Mouse (Mus musculus) ES-E14 (cell line): ENCODE measurements around the gene Bpifa3. TPM values are rescaled to one million over a fixed set of nuclear protein-coding genes. Genes with fewer than 3 reads are reported as not detected.

Experiments
- DNase-seq: peaks from one replicate; pipeline ENCODE4 v3.0.0-alpha.2; 2013; ENCODE audit warnings: low read depth, low spot score
- H3K27ac ChIP-seq: 2 replicates; pipeline ENCODE4 v1.5.1; 2012; ENCODE audit warnings: low read depth, mild to moderate bottlenecking, low read length, moderate library complexity, mixed read lengths; ENCODE audit not compliant: poor library complexity, insufficient read depth, severe bottlenecking
- H3K36me3 ChIP-seq: 2 replicates; pipeline ENCODE4 v1.6.1; 2012; ENCODE audit warnings: mild to moderate bottlenecking, low read length, moderate library complexity, mixed read lengths; ENCODE audit not compliant: control insufficient read depth, poor library complexity, insufficient read depth, severe bottlenecking
- H3K4me1 ChIP-seq, 2 experiments: fragments of 150-350 bp in 1 of 2; sonication (generic) in 1 of 2; 2 replicates each; pipeline ENCODE4 v1.6.1; 2012; ENCODE audit warnings: low read length in 2 of 2, mild to moderate bottlenecking in 1 of 2, mixed read lengths in 1 of 2; ENCODE audit not compliant: control insufficient read depth in 2 of 2, insufficient read depth in 2 of 2, poor library complexity in 1 of 2
- H3K4me3 ChIP-seq, 2 experiments: fragments of 150-350 bp in 1 of 2; sonication (generic) in 1 of 2; 2 replicates each; pipeline ENCODE4 v1.5.1; 2012; ENCODE audit warnings: low read length in 2 of 2, low read depth in 1 of 2, mild to moderate bottlenecking in 1 of 2, mixed read lengths in 1 of 2; ENCODE audit not compliant: insufficient read depth in 1 of 2, poor library complexity in 1 of 2, severe bottlenecking in 1 of 2
- H3K9ac ChIP-seq: 2 replicates; pipeline ENCODE4 v1.6.1; 2012; ENCODE audit warnings: low read depth, mild to moderate bottlenecking, low read length, mixed read lengths; ENCODE audit not compliant: poor library complexity, insufficient read depth, severe bottlenecking
- H3K9me3 ChIP-seq: fragments of 150-350 bp; sonication (generic); 2 replicates; pipeline ENCODE4 v1.6.1; 2012; ENCODE audit warnings: low read depth, mild to moderate bottlenecking, low read length; ENCODE audit not compliant: control insufficient read depth, insufficient read depth
- CHD2 ChIP-seq: IDR thresholded peaks from 2 replicates; pipeline ENCODE4 v1.6.1; 2014; ENCODE audit warnings: mild to moderate bottlenecking, low read depth, low read length, inconsistent platforms
- HCFC1 ChIP-seq: IDR thresholded peaks from 2 replicates; pipeline ENCODE4 v1.6.1; 2012; ENCODE audit warnings: low read length, inconsistent platforms, borderline replicate concordance; ENCODE audit not compliant: insufficient read depth
- MAFK ChIP-seq: IDR thresholded peaks from 2 replicates; pipeline ENCODE4 v1.6.1; 2014; ENCODE audit warnings: mild to moderate bottlenecking, low read depth, low read length, inconsistent platforms; ENCODE audit not compliant: insufficient read depth
- ZC3H11A ChIP-seq: IDR thresholded peaks from 2 replicates; pipeline ENCODE4 v1.6.1; 2012; ENCODE audit warnings: low read depth, mild to moderate bottlenecking, inconsistent platforms, low read length, borderline replicate concordance
- ZNF384 ChIP-seq: IDR thresholded peaks from 2 replicates; pipeline ENCODE4 v1.6.1; 2012; ENCODE audit warnings: low read depth, low read length, inconsistent platforms
- in situ Hi-C, 2 experiments: fragments of 600-800 bp; cut with MboI; formaldehyde crosslinking; loops; one replicate each; pipeline ENCODE4 v1.15.1; 2025; ENCODE audit warnings: low sequenced_read_pairs in 2 of 2, inconsistent platforms in 1 of 2; ENCODE audit not compliant: unreplicated experiment in 2 of 2
- total RNA-seq: library from RNA; depleted of rRNA; stranded (reverse); fragments of 300-350 nt; gene quantifications from 2 replicates; pipeline ENCODE4 v1.2.3, GENCODE M21; 2012; rRNA removed

The Bpifa3 gene
- total RNA-seq = not detected in 2 replicates

GRCm38 (mm10) chr2:154130120-154130519 lies at the start of gene Bpifa3:
Bpifa3 (plus strand) TSS chr2:154130336.
- no peak for DNase-seq
- Histone ChIP-seq H3K4me1 (no peaks in the 10 kb centered on the region), H3K9ac (no peak within 1 kb of the TSS), H3K36me3 (no peaks in the 10 kb centered on the region), H3K27ac (no peak within 1 kb of the TSS), H3K4me3 (no peak within 1 kb of the TSS), H3K9me3 (no peaks in the 10 kb centered on the region)
- in situ Hi-C loops = no loop called here
- no peak for TF ChIP-seq MAFK
- no peak for TF ChIP-seq CHD2
- TF ChIP-seq HCFC1 = no peak
- no peak for TF ChIP-seq ZC3H11A
- TF ChIP-seq ZNF384 = no peak

GRCm38 (mm10) chr2:154097734-154098133 lies 32.4 kb upstream of the Bpifa3 start:
- Histone ChIP-seq H3K9ac (no peak overlapping the region), H3K9me3 (no peaks in the 10 kb centered on the region), H3K27ac (no peak overlapping the region), H3K4me1 (no peaks in the 10 kb centered on the region), H3K36me3 (no peaks in the 10 kb centered on the region), H3K4me3 (no peak overlapping the region)
- TF ChIP-seq MAFK (no peak), CHD2 (no peak), HCFC1 (no peak), ZC3H11A (no peak), ZNF384 (no peak)
- in situ Hi-C loops = no loop called here
- DNase-seq = no peak

DNA sequence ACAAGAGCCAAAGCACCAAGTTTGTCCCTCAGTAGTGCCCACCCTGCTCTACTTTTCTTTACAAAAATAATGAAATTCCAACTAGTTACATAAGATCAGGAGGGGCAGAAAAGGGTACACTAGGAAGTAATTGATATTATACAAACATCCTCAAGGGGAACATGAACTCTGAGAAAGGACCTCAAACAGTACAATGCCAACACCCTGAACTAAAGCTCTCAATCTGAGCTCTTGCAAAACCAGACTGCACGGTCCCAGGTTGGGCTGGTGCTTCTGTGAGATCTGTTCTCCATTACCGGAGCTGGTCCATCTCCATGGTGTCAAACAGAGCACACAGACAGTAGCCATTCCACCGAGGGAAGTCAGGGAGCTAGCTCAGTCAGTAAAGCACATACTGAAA lies 12.8 kb upstream of the Bpifa3 start:
- Histone ChIP-seq H3K36me3 (no peaks in the 10 kb centered on the region), H3K4me3 (no peak overlapping the region), H3K9me3 (no peaks in the 10 kb centered on the region), H3K4me1 (no peaks in the 10 kb centered on the region), H3K9ac (no peak overlapping the region), H3K27ac (no peak overlapping the region)
- TF ChIP-seq MAFK (no peak), HCFC1 (no peak), CHD2 (no peak), ZC3H11A (no peak), ZNF384 (no peak)
- no peak for DNase-seq
- in situ Hi-C loops = no loop called here

- Histone ChIP-seq H3K9ac (no peak within 1 kb of the TSS), H3K27ac (no peak within 1 kb of the TSS), H3K9me3 (no peaks in the 10 kb centered on the region), H3K36me3 (no peaks in the 10 kb centered on the region), H3K4me3 (no peak within 1 kb of the TSS), H3K4me1 (no peaks in the 10 kb centered on the region)
- in situ Hi-C loops = no loop called here
- no peak for DNase-seq
- TF ChIP-seq ZC3H11A = no peak
- no peak for TF ChIP-seq CHD2
- TF ChIP-seq HCFC1 = no peak
- TF ChIP-seq ZNF384 = no peak
- TF ChIP-seq MAFK = no peak
Measured at GRCm38 (mm10) chr2:154142580-154142979, 12.4 kb downstream of the Bpifa3 start, which contains the start of gene Bpifa1. Bpifa1 (plus strand) TSS chr2:154142880.

DNA sequence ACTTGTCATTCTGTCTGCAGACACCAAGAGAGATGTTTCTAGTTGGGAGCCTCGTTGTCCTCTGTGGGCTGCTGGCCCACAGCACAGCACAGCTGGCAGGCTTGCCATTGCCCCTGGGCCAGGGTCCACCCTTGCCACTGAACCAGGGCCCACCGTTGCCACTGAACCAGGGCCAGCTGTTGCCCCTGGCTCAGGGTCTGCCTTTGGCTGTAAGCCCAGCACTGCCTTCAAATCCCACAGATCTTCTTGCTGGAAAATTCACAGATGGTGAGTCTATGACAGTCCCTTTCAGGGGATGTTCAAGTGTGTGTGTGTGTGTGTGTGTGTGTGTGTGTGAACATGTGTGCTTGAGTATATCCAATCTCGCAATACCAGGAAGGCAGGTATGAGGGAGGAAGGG lies 13.6 kb downstream of the Bpifa3 start:
- in situ Hi-C loops = no loop called here
- DNase-seq = no peak
- H3K4me1 ChIP-seq = no peaks in the 10 kb centered on the region

More for the DNA sequence above, 13.6 kb downstream of the Bpifa3 start:
- Histone ChIP-seq H3K36me3 (no peaks in the 10 kb centered on the region), H3K27ac (no peak overlapping the region), H3K9ac (no peak overlapping the region), H3K4me3 (no peak overlapping the region), H3K9me3 (no peaks in the 10 kb centered on the region)
- no peak for TF ChIP-seq ZC3H11A
- TF ChIP-seq ZNF384 = no peak
- TF ChIP-seq CHD2 = no peak
- no peak for TF ChIP-seq MAFK
- no peak for TF ChIP-seq HCFC1
